Mouse (Mus musculus) kidney, adult 2 months (tissue): Measurements from ENCODE around the gene Lyzl4.

Source experiments
- CTCF ChIP-seq: fragments of 200-500 bp; conservative IDR thresholded peaks from 2 replicates; pipeline ENCODE4 v1.5.1; 2011; ENCODE audit warnings: low read depth, mild to moderate bottlenecking, control low read depth, low read length, moderate library complexity, mixed read lengths; ENCODE audit not compliant: insufficient read depth, insufficient read length
- POLR2A ChIP-seq: fragments of 200-500 bp; IDR thresholded peaks from one replicate; pipeline ENCODE4 v1.6.1; 2011; ENCODE audit warnings: low read depth, low read length, control low read depth

GRCm38 (mm10) chr9:121555395-121556000 is 86.4 kb downstream of the Lyzl4 start:
- no peak for TF ChIP-seq CTCF
- no peak for TF ChIP-seq POLR2A
